Mouse (Mus musculus): ENCODE results near the gene Sphk2. TPM values are rescaled to one million over a fixed set of nuclear protein-coding genes. Genes with fewer than 3 reads are reported as not detected.

The Sphk2 gene
- 10 to 100 TPM; 37.7 to 42.0 TPM for total RNA-seq (2021)
- long read RNA-seq, experiment 1, transcript Sphk2-203 (6 exons, 2,577 nt): minor isoform, 7 of 41 reads
- long read RNA-seq, experiment 1, transcript Sphk2-202 (7 exons, 3,548 nt): major isoform, 15 of 41 reads
- long read RNA-seq, experiment 1, partial matches to known transcripts: 6 of 41 reads
- long read RNA-seq, experiment 1, other reads (novel, unspliced or antisense): 9 of 41 reads
- long read RNA-seq, experiment 2, transcript Sphk2-202 (7 exons, 3,548 nt): major isoform, 9 of 44 reads
- long read RNA-seq, experiment 2, transcript Sphk2-201 (6 exons, 2,968 nt): minor isoform, 8 of 44 reads
- long read RNA-seq, experiment 2, partial matches to known transcripts: 2 of 44 reads
- long read RNA-seq, experiment 2, other reads (novel, unspliced or antisense): 22 of 44 reads

- DNase-seq (ENCODE audit: low spot score in 2 of 2): peak; percentile 98
These were observed at the start of gene Sphk2 for GRCm38 (mm10) chr7:45717918-45718297. TSS of gene Sphk2 (minus strand) at chr7:45718002.

GRCm38 (mm10) chr7:45767500-45767899 lies 49.7 kb upstream of the Sphk2 start:
- DNase-seq (ENCODE audit: low spot score in 2 of 2): no peak

GRCm38 (mm10) chr7:45766764-45767163 lies 49.0 kb upstream of the Sphk2 start:
- DNase-seq (ENCODE audit: low spot score in 2 of 2): no peak

- no peak for DNase-seq (ENCODE audit: low spot score in 2 of 2)
These were observed 48.2 kb upstream of the Sphk2 start for GRCm38 (mm10) chr7:45765995-45766394.

GRCm38 (mm10) chr7:45760151-45760550 lies 42.3 kb upstream of the Sphk2 start:
- no peak for DNase-seq (ENCODE audit: low spot score in 2 of 2)

GRCm38 (mm10) chr7:45759400-45759799 lies 41.6 kb upstream of the Sphk2 start:
- no peak for DNase-seq (ENCODE audit: low spot score in 2 of 2)

- DNase-seq (ENCODE audit: low spot score in 2 of 2): no peak
These were observed 37.9 kb upstream of the Sphk2 start for GRCm38 (mm10) chr7:45755703-45756102.

GRCm38 (mm10) chr7:45750162-45750561 lies 32.4 kb upstream of the Sphk2 start:
- no peak for DNase-seq (ENCODE audit: low spot score in 2 of 2)

GRCm38 (mm10) chr7:45749401-45749800 lies 31.6 kb upstream of the Sphk2 start:
- DNase-seq (ENCODE audit: low spot score in 2 of 2): no peak

GRCm38 (mm10) chr7:45748110-45748509 lies 30.3 kb upstream of the Sphk2 start:
- DNase-seq (ENCODE audit: low spot score in 2 of 2): no peak

- DNase-seq (ENCODE audit: low spot score in 2 of 2): no peak
These were observed 29.6 kb upstream of the Sphk2 start for GRCm38 (mm10) chr7:45747450-45747849.

- no peak for DNase-seq (ENCODE audit: low spot score in 2 of 2)
These were observed 28.7 kb upstream of the Sphk2 start for GRCm38 (mm10) chr7:45746518-45746917.

- peak in 1 of 2 experiments; percentile 55 for DNase-seq (ENCODE audit: low spot score in 2 of 2)
These were observed 26.6 kb upstream of the Sphk2 start for GRCm38 (mm10) chr7:45744387-45744786.

- no peak for DNase-seq (ENCODE audit: low spot score in 2 of 2)
These were observed 24.5 kb upstream of the Sphk2 start for GRCm38 (mm10) chr7:45742338-45742737.

GRCm38 (mm10) chr7:45741777-45742176 lies 24.0 kb upstream of the Sphk2 start:
- DNase-seq (ENCODE audit: low spot score in 2 of 2): no peak

GRCm38 (mm10) chr7:45741308-45741707 lies 23.5 kb upstream of the Sphk2 start:
- no peak for DNase-seq (ENCODE audit: low spot score in 2 of 2)

- no peak for DNase-seq (ENCODE audit: low spot score in 2 of 2)
These were observed 22.0 kb upstream of the Sphk2 start for GRCm38 (mm10) chr7:45739820-45740219.

- DNase-seq (ENCODE audit: low spot score in 2 of 2): peak; percentile 81 to 82
These were observed 21.5 kb upstream of the Sphk2 start for GRCm38 (mm10) chr7:45739162-45739763.

- DNase-seq (ENCODE audit: low spot score in 2 of 2): no peak
These were observed 15.7 kb upstream of the Sphk2 start for GRCm38 (mm10) chr7:45733477-45733876.

- no peak for DNase-seq (ENCODE audit: low spot score in 2 of 2)
These were observed 13.1 kb upstream of the Sphk2 start for GRCm38 (mm10) chr7:45730727-45731431.

GRCm38 (mm10) chr7:45727625-45728024 lies 9.8 kb upstream of the Sphk2 start:
- DNase-seq (ENCODE audit: low spot score in 2 of 2): no peak

GRCm38 (mm10) chr7:45726419-45726818 lies 8.6 kb upstream of the Sphk2 start:
- DNase-seq (ENCODE audit: low spot score in 2 of 2): no peak

All from adrenal gland, adult 18-20 months (tissue).